Mouse (Mus musculus) ES-Bruce4 (cell line): ENCODE measurements around the gene Rnf208. TPM values are rescaled to one million over a fixed set of nuclear protein-coding genes. Genes with fewer than 3 reads are reported as not detected.
A peak's percentile ranks its signal among the peaks of the same experiment; 100 is the strongest.

Experiments used
- H3K27ac ChIP-seq: 2 replicates; pipeline ENCODE4 v1.5.1; 2012; ENCODE audit warnings: low read length, inconsistent platforms; ENCODE audit not compliant: insufficient read depth
- H3K27me3 ChIP-seq: 2 replicates; pipeline ENCODE4 v1.6.1; 2012; ENCODE audit warnings: mild to moderate bottlenecking, low read length, inconsistent platforms; ENCODE audit not compliant: control insufficient read depth, poor library complexity, insufficient read depth, severe bottlenecking
- H3K36me3 ChIP-seq: 2 replicates; pipeline ENCODE4 v1.6.1; 2012; ENCODE audit warnings: inconsistent platforms, mild to moderate bottlenecking, low read length, moderate library complexity; ENCODE audit not compliant: control insufficient read depth, poor library complexity, insufficient read depth, severe bottlenecking
- H3K4me1 ChIP-seq: one replicate; pipeline ENCODE4 v1.8.1; 2011; ENCODE audit warnings: low read length; ENCODE audit not compliant: control insufficient read depth, insufficient read depth
- H3K4me3 ChIP-seq: 2 replicates; pipeline ENCODE4 v1.5.1; 2011; ENCODE audit warnings: low read depth, mild to moderate bottlenecking, low read length
- H3K9ac ChIP-seq: 2 replicates; pipeline ENCODE4 v1.6.1; 2012; ENCODE audit warnings: low read depth, mild to moderate bottlenecking, inconsistent platforms; ENCODE audit not compliant: poor library complexity, severe bottlenecking
- H3K9me3 ChIP-seq: replicated peaks from 2 replicates; pipeline ENCODE4 v1.6.1; 2012; ENCODE audit warnings: mild to moderate bottlenecking, low read length, inconsistent platforms; ENCODE audit not compliant: control insufficient read depth, poor library complexity, insufficient read depth, severe bottlenecking
- CTCF ChIP-seq: IDR thresholded peaks from one replicate; pipeline ENCODE4 v1.8.1; 2011; ENCODE audit warnings: low read depth, low read length
- EP300 ChIP-seq: IDR thresholded peaks from 2 replicates; pipeline ENCODE4 v1.6.1; 2011; ENCODE audit warnings: low read depth, low read length; ENCODE audit not compliant: insufficient read depth
- POLR2A ChIP-seq: IDR thresholded peaks from one replicate; pipeline ENCODE4 v1.8.1; 2011; ENCODE audit warnings: low read length; ENCODE audit not compliant: insufficient read depth
- polyA plus RNA-seq: library from polyadenylated mRNA; stranded (reverse); fragments of >200 nt; gene quantifications from 2 replicates; pipeline ENCODE4 v1.2.4, GENCODE M21; 2011; ENCODE audit warnings: low read depth; ENCODE audit not compliant: missing spikeins, insufficient read depth, insufficient read length

Rnf208 gene
- polyA plus RNA-seq = 7.3 and 11.3 TPM in 2 replicates

DNA sequence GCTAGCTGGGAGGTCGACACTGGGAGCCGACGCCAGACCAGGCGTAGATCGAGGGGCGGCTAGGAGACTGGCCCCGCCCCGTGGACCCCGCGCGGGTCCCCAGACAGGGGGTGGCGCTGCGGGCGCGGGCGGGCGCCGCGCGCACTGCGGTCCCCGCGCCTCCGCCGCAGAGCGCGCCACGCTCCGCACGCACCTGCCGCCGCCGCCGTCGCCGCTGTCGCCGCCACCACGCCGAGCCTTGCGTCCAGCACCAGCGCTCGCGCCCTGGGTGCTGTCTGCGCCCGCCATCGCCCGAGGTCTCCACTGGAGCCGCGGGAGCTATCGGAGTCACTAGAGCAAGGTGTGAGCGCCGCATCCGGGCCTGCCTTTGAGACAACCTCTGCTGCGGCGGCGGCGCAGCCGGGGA lies at the start of gene Rnf208, which contains the start of gene Cysrt1:
Gene Rnf208 (plus strand): TSS at position 155 of the 406 bp plus-strand sequence.
Gene Cysrt1 (minus strand): TSS at position 352 of the 406 bp plus-strand sequence.
- H3K4me3 ChIP-seq = peak within 1 kb of the TSS; percentile 71
- H3K27me3 ChIP-seq = no peaks in the 10 kb centered on the region
- TF ChIP-seq CTCF = no peak
- TF ChIP-seq POLR2A = no peak
- TF ChIP-seq EP300 = no peak
- peak within 1 kb of the TSS; percentile 14 for H3K27ac ChIP-seq
- peak within 1 kb of the TSS; percentile 81 for H3K9ac ChIP-seq
- no peaks in the 10 kb centered on the region for H3K9me3 ChIP-seq
- H3K4me1 ChIP-seq = peaks cover 11% of the 10 kb centered on the region
- no peaks in the 10 kb centered on the region for H3K36me3 ChIP-seq

DNA sequence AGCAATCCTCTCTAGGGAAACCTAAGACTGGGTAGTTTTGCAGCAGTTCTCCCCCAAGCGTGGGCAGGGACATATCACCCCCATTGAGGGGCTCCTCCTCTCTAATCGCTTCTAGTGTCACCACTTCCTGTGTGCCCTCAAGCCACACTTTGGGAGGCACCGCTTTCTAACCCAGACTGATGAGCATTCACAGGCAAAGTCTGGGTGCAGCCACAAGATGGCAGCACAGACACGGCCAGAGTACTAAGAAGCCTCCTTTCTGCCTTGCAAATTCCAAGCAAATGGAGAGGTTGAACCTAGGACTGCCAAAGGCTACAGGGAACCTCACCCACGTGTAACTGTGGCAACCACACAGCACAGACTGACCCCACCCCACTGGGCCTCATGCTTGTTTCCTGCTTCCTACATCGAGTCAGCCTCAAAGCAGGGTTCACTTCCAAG lies 48.7 kb upstream of the Rnf208 start:
- Histone ChIP-seq H3K27me3 (no peaks in the 10 kb centered on the region), H3K27ac (no peak overlapping the region), H3K4me1 (no peaks in the 10 kb centered on the region), H3K4me3 (no peak overlapping the region), H3K36me3 (no peaks in the 10 kb centered on the region), H3K9me3 (no peaks in the 10 kb centered on the region), H3K9ac (no peak overlapping the region)
- TF ChIP-seq CTCF = peak; percentile 97
- TF ChIP-seq POLR2A = no peak
- TF ChIP-seq EP300 = 0 out of 2 replicates have a peak, but pooled peaks have one; percentile 60

DNA sequence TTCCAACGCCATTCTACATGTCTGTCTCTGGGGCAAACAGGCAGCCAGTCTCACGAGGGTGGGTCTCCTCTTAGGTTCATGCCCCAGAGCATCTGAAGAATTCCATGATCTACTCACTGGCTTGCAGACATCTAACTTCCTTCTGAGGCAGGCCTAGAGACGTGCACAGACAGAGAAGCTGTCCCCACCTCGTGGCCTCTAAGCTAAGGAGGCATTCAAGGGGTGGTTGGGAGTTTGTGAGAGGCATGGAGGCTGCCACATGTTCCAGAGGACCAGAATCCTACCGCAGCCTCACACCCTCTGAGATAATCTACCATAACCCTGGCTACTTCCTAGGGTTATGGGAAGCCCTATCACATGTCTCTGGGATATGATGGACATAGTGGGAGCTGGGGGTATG lies 48.0 kb upstream of the Rnf208 start:
- Histone ChIP-seq H3K9me3 (no peaks in the 10 kb centered on the region), H3K36me3 (no peaks in the 10 kb centered on the region), H3K4me1 (no peaks in the 10 kb centered on the region), H3K27ac (no peak overlapping the region), H3K4me3 (no peak overlapping the region), H3K9ac (no peak overlapping the region), H3K27me3 (no peaks in the 10 kb centered on the region)
- no peak for TF ChIP-seq POLR2A
- no peak for TF ChIP-seq EP300
- no peak for TF ChIP-seq CTCF

DNA sequence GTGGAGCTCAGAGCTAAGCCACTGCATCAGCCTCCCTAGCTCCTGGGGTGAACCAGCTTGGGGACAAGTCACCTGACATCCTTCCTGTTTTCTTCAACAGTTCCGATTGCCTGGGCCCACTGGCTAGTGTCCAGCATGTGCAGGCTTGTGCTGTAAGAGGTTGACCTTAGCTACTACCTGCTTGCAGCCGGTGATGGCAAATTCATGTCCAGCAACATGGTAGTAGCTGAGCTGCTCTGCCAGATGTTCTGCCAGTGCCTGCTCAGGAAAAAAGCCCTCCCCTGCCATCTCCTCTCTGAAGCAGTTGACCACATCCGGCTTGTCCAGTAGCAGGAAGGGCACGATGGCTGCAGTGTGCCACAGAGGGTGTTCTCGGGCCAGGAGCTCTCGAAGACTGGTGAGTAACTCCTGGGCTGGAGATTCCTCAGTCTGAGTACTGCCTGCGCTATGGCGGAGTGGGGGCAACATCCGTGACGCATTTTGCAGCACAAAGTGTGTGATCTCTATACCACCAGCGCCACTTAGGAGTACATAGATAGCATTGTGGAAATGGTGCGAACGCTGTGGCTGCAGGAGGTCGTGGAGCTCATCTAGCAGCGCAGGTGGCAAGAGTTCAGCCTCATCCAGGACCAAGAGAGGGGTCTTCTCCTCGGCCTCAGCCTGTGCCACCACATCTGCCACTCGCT lies 47.4 kb upstream of the Rnf208 start:
- H3K9ac ChIP-seq = 0 out of 2 replicates have a peak overlapping the region, but pooled peaks have one; percentile 8
- H3K4me3 ChIP-seq = peak overlapping the region; percentile 55
- TF ChIP-seq POLR2A = no peak
- no peak for TF ChIP-seq EP300
- no peak for TF ChIP-seq CTCF

DNA sequence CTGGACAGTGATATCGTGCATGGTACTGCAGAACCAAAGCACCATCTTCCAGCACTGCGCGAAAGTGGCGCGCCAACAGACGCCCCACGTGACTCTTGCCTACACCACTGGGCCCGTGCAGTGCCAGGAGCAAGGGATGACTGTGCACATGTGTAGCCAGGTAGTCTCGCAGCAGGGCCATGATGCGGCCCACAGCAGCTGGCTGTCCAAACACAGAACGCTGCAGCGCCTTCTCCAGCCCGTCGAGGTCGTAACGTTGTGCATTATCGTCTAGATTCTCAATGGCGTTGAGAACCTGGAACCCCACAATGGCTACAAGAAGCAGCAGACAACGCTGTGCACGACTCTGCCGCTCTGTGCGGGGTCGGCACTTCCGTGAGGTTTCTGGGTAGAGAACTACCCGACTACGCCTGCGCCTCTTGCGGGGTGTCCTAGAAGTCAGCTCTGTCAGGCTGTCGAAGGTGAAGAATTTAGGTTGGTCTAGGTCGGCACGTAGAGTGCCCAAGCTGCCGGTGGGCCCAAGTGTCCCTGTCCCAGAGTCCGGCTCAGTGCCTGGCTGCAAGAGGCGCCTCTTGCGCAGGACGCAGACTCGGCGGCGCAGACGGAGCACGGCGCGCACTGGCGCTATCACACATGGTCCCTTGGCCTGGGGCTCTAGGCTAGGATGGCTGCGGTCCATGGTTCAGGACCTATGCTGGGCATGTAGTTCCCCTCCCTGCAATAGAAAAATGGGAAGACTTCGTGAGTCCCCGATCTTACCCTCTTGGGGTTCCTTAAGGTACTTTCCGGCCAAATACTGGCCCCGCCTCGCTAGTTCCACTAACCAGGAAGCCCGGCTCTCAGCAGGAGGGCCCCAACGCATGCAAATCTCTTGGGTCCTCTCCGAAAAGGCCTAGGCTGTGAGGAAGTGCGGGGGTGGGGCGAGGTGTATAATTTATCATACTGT lies 46.6 kb upstream of the Rnf208 start:
- TF ChIP-seq EP300 (no peak), CTCF (no peak), POLR2A (no peak)
- peak overlapping the region; percentile 8 for H3K9ac ChIP-seq
- no peaks in the 10 kb centered on the region for H3K4me1 ChIP-seq
- no peaks in the 10 kb centered on the region for H3K27me3 ChIP-seq
- H3K27ac ChIP-seq = 0 out of 2 replicates have a peak overlapping the region, but pooled peaks have one; percentile 0
- peaks cover 9% of the 10 kb centered on the region; the same call in 1 of the 2 replicates for H3K36me3 ChIP-seq
- peak overlapping the region; percentile 55 for H3K4me3 ChIP-seq
- H3K9me3 ChIP-seq = no peaks in the 10 kb centered on the region

More for the DNA sequence above, 47.4 kb upstream of the Rnf208 start:
- Histone ChIP-seq H3K4me1 (no peaks in the 10 kb centered on the region), H3K9me3 (no peaks in the 10 kb centered on the region), H3K27ac (no peak overlapping the region), H3K27me3 (no peaks in the 10 kb centered on the region), H3K36me3 (0 out of 2 replicates have a peak, but pooled peaks cover under 1% of the 10 kb centered on the region)
